Mouse (Mus musculus) ovary, postnatal 36 days (tissue): ENCODE measurements around the gene Vps4b.

Experiments used
- DNase-seq: peaks from one replicate; pipeline ENCODE4 v3.0.0; 2022; ENCODE audit warnings: low spot score, mixed read lengths

The Vps4b gene

GRCm38 (mm10) chr1:106796542-106796924 is at the start of gene Vps4b:
TSS of gene Vps4b (minus strand) at chr1:106796728.
- DNase-seq: peak; percentile 86

GRCm38 (mm10) chr1:106828784-106829183 is 32.3 kb upstream of the Vps4b start:
- DNase-seq: no peak

- no peak for DNase-seq
These were observed 25.8 kb upstream of the Vps4b start for GRCm38 (mm10) chr1:106822297-106822696.

GRCm38 (mm10) chr1:106818323-106818722 is 21.8 kb upstream of the Vps4b start:
- DNase-seq: no peak

- no peak for DNase-seq
These were observed 20.2 kb upstream of the Vps4b start for GRCm38 (mm10) chr1:106816766-106817165.

GRCm38 (mm10) chr1:106815265-106815664 is 18.7 kb upstream of the Vps4b start:
- no peak for DNase-seq

- DNase-seq: no peak
These were observed 18.3 kb upstream of the Vps4b start for GRCm38 (mm10) chr1:106814864-106815263.

GRCm38 (mm10) chr1:106799931-106800330 is 3.4 kb upstream of the Vps4b start:
- DNase-seq: no peak

- DNase-seq: no peak
These were observed 2.9 kb upstream of the Vps4b start for GRCm38 (mm10) chr1:106799406-106799805.

- no peak for DNase-seq
These were observed 655 bp upstream of the Vps4b start for GRCm38 (mm10) chr1:106796987-106797779.

GRCm38 (mm10) chr1:106795634-106796541 is 640 bp downstream of the Vps4b start:
- DNase-seq: peak; percentile 69

GRCm38 (mm10) chr1:106774896-106775295 is 21.6 kb downstream of the Vps4b start:
- no peak for DNase-seq

GRCm38 (mm10) chr1:106774092-106774491 is 22.4 kb downstream of the Vps4b start:
- no peak for DNase-seq

GRCm38 (mm10) chr1:106768773-106769172 is 27.8 kb downstream of the Vps4b start:
- no peak for DNase-seq

GRCm38 (mm10) chr1:106765771-106766170 is 30.8 kb downstream of the Vps4b start:
- DNase-seq: no peak

- no peak for DNase-seq
These were observed 31.7 kb downstream of the Vps4b start for GRCm38 (mm10) chr1:106764846-106765245.

GRCm38 (mm10) chr1:106764281-106764680 is 32.2 kb downstream of the Vps4b start:
- no peak for DNase-seq

GRCm38 (mm10) chr1:106760750-106761149 is 35.8 kb downstream of the Vps4b start:
- no peak for DNase-seq

GRCm38 (mm10) chr1:106759572-106760435 is 36.7 kb downstream of the Vps4b start, which contains the start of gene Kdsr:
TSS of gene Kdsr (minus strand) at chr1:106759727.
- peak; percentile 98 for DNase-seq

- DNase-seq: peak; percentile 16
These were observed 37.6 kb downstream of the Vps4b start for GRCm38 (mm10) chr1:106758734-106759571.

- DNase-seq: no peak
These were observed 39.9 kb downstream of the Vps4b start for GRCm38 (mm10) chr1:106756633-106757032.
